Mouse (Mus musculus) heart, postnatal 14 days (tissue): Measurements from ENCODE around the gene Olfr917. TPM values are rescaled to one million over a fixed set of nuclear protein-coding genes. Genes with fewer than 3 reads are reported as not detected.

Source experiments
- DNase-seq, 2 experiments: peaks; one replicate each; pipeline ENCODE4 v3.0.0; 2021 to 2022
- intact Hi-C: fragments of 180-260 bp; cut with DNase I; formaldehyde crosslinking; loops from one replicate; pipeline ENCODE4 v1.15.1; 2025
- long read RNA-seq, 2 experiments: library from polyadenylated mRNA; stranded (forward); transcript quantifications; one replicate each; pipeline ENCODE4 v2.0.0; 2021
- total RNA-seq, 2 experiments: library from RNA; stranded (reverse); gene quantifications; 2 replicates each; pipeline ENCODE4 v1.2.3; 2021

The Olfr917 gene
- total RNA-seq, result not detected
- long read RNA-seq, experiment 1, result 0 reads
- long read RNA-seq, experiment 2, result 0 reads

DNA sequence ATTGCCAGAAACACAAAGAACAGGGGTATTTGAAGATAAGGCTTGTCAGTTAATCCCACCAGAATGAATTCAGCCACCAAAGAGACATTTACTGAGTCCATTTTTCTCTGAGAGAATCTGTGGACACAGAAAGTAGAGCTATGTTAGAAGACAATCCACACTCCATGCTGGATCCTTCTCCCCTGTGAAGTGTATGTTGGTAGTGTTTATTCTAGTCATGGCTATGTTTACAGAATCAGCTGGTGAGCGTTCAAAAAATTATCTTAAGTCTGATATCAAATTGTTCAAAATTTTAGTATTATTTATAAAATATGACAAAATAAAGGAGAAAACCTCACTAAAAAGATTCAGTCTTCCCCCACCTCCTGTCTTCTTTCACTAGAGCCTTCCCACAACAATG lies at the start of gene Olfr917:
Gene Olfr917, minus strand, starts transcription at position 101 of the 400 bp plus-strand sequence.
- DNase-seq, result no peak
- intact Hi-C loops, result no loop called here

DNA sequence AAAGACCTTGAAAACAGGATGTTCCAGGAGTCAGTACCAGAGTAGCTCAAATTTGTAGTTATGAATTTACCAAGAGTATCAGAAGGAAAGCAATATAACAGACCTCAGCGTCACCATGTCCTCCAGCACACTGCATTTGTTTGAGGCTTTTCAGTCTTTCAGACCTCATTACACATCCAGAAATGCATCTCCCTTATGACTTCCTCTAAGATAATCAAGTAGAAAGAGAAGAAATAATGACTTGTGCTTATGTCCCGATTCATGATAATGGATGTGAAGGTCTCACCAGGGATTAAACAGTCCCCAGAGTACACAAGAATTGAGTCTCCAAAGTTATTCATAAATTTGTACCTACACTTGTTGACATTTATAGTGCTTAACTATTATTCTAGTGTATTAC lies 8.9 kb upstream of the Olfr917 start, which contains the start of gene Olfr918:
Gene Olfr918, minus strand, starts transcription at position 101 of the 400 bp plus-strand sequence.
- intact Hi-C loops, result no loop called here
- DNase-seq, result no peak

DNA sequence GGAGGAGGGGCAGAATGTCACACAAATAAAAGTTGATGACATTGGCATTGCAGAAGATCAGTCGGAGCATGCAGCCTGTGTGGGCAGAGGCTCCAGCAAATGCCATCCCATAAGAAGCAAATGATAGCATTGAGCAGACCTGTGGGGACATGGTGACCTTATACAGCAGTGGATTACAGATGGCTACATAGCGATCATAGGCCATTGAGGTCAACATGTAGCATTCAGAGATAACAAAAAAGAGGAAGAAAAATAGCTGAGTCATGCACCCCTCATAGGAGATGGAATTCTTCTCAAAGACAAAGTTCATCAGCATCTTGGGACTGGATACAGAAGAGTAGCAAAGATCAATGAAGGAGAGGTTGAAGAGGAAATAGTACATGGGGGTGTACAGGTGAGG lies 7.2 kb upstream of the Olfr917 start:
- DNase-seq, result no peak
- intact Hi-C loops, result no loop called here

DNA sequence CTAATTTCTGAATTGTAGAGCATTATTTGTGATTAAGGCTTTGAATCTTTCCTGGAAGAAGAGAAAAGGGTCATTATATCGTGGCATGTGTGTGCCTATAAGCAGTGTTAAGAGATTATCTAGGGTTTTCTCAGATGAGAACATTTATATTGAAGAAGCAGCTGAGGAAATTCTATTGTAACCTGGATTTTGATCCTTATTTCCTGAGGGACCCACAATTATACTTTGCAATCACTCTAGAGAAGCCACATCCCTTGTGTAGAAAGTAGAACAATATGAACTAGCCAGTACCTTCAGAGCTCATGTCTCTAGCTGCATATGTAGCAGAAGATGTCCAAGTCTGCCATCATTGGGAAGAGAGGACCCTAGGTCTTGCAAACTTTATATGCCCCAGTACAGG lies 5.9 kb downstream of the Olfr917 start, which contains the start of gene Olfr916:
Gene Olfr916, minus strand, starts transcription at position 101 of the 400 bp plus-strand sequence.
- no peak for DNase-seq
- intact Hi-C loops, result no loop called here

DNA sequence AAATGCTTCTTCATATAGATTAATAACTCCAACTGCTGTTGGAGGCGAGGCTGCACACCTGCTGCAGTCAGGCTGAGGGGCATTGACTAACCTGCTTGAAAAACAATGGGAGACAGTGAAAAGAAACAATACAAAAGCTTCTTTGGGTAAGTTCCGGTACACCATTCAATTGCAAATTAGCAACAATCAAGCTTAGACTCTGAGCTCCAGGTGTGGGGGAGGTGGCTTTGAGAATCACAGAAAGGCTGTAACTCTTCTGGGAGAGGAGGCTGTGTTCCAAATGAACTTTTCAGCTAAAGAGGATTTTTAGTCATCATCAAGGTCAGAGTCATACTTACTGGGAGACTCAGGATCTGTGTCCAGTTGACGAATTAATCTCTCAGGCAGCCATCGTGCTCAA lies 33.2 kb downstream of the Olfr917 start:
- no peak for DNase-seq
- intact Hi-C loops, result no loop called here

Other genes with a start within 250 kb of the Olfr917 start
- gene Olfr901, start 236.4 kb downstream of the Olfr917 start, total RNA-seq, result not detected
- gene Olfr902, start 218.2 kb downstream of the Olfr917 start, total RNA-seq, result not detected
- not detected for gene Olfr904, start 202.7 kb downstream of the Olfr917 start, total RNA-seq
- not detected for gene Olfr905, start 194.7 kb downstream of the Olfr917 start, total RNA-seq
- gene Olfr906, start 178.8 kb downstream of the Olfr917 start, total RNA-seq, result not detected
- not detected for gene Olfr907, start 170.0 kb downstream of the Olfr917 start, total RNA-seq
- gene Olfr911-ps1, start 144.3 kb downstream of the Olfr917 start, total RNA-seq, result not detected
- not detected for gene Olfr910, start 128.0 kb downstream of the Olfr917 start, total RNA-seq
- gene Olfr912, start 85.7 kb downstream of the Olfr917 start, total RNA-seq, result not detected
- not detected for gene Olfr913, start 73.1 kb downstream of the Olfr917 start, total RNA-seq
- gene Olfr914, start 60.7 kb downstream of the Olfr917 start, total RNA-seq, result not detected
- not detected for gene Olfr916, start 6.0 kb downstream of the Olfr917 start, total RNA-seq
- gene Olfr918, start 8.8 kb upstream of the Olfr917 start, total RNA-seq, result not detected
- gene Olfr919, start 37.8 kb upstream of the Olfr917 start, total RNA-seq, result not detected
- 10 to 100 TPM; 30.5 to 31.7 TPM for gene Vwa5a, start 52.4 kb upstream of the Olfr917 start, total RNA-seq
- gene Olfr920, start 86.5 kb upstream of the Olfr917 start, total RNA-seq, result under 1 TPM; 0.07 TPM
- gene Olfr921, start 107.2 kb upstream of the Olfr917 start, total RNA-seq, result not detected
- not detected for gene Olfr922, start 148.8 kb upstream of the Olfr917 start, total RNA-seq
- gene Olfr923, start 160.7 kb upstream of the Olfr917 start, total RNA-seq, result not detected
- not detected for gene Olfr924, start 178.6 kb upstream of the Olfr917 start, total RNA-seq
- gene Olfr26, start 189.2 kb upstream of the Olfr917 start, total RNA-seq, result not detected
- not detected for gene Olfr926, start 211.3 kb upstream of the Olfr917 start, total RNA-seq